Mouse (Mus musculus): ENCODE data around the gene Tbx15. TPM values are rescaled to one million over a fixed set of nuclear protein-coding genes. Genes with fewer than 3 reads are reported as not detected.

The Tbx15 gene
- polyA plus RNA-seq, 1 experiment from 2014 or later = 1.1 TPM

DNA sequence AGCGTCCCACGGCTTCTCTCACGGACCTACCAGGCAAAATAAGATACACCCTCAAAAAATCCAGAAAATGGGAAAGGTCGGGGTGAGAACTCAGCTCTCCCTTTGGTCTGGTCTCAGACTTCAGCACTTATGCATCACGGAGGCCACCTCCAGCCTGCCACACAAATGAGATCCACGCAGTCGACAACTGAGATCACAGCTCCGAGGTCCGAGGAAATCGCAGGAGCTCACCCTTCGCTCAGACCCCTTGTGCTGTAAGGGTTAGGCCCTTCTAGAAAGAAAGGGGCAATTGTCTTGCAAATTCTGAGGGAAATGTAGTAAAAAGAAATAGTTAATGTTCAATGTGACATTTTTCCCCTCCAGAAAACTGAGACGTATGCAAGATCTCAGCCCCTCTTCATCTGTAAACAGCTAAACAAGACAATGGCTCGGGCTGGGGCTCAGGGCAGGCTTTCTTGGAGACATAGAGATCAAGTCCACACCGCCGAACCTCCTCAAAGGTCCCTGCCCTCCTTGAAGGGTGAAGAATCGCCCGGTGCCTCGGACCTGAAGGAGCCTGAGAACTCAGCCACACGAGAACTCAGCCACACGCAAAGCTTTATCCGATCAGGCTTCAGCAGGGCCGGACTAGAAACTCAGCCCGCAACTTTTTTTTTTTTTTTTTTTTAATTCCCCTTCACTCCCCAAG is 4.9 kb upstream of the Tbx15 start:
- no peaks in the 10 kb centered on the region for H3K4me1 ChIP-seq (ENCODE audit: control insufficient read depth, insufficient read depth, low read length)
- no peaks in the 10 kb centered on the region for H3K9me3 ChIP-seq (replicated peaks; ENCODE audit: control insufficient read depth, low read length)
- WGBS = 6% methylated on average over 23 of the region's 23 CpGs
- no peak for ATAC-seq (ENCODE audit: insufficient read depth, low FRiP score)
- H3K9ac ChIP-seq (ENCODE audit: low read length) = no peak overlapping the region
- no peaks in the 10 kb centered on the region for H3K36me3 ChIP-seq (ENCODE audit: control insufficient read depth, insufficient read depth, low read length)
- no peak overlapping the region for H3K4me3 ChIP-seq (replicated peaks; ENCODE audit: low read length)
- no peak overlapping the region for H3K4me2 ChIP-seq (ENCODE audit: low read depth, low read length)
- peaks cover 66% of the 10 kb centered on the region for H3K27me3 ChIP-seq (ENCODE audit: control insufficient read depth, insufficient read depth, low read length)
- no peak overlapping the region for H3K27ac ChIP-seq (ENCODE audit: low read length)

- H3K4me3 ChIP-seq (replicated peaks; ENCODE audit: low read length) = no peak overlapping the region
- no peak overlapping the region for H3K9ac ChIP-seq (ENCODE audit: low read length)
- H3K36me3 ChIP-seq (ENCODE audit: control insufficient read depth, insufficient read depth, low read length) = no peaks in the 10 kb centered on the region
- no peak overlapping the region for H3K27ac ChIP-seq (ENCODE audit: low read length)
- no peaks in the 10 kb centered on the region for H3K4me1 ChIP-seq (ENCODE audit: control insufficient read depth, insufficient read depth, low read length)
- no peaks in the 10 kb centered on the region for H3K9me3 ChIP-seq (replicated peaks; ENCODE audit: control insufficient read depth, low read length)
- no peak for ATAC-seq (ENCODE audit: insufficient read depth, low FRiP score)
- WGBS = 5% methylated on average over 18 of the region's 18 CpGs
- H3K27me3 ChIP-seq (ENCODE audit: control insufficient read depth, insufficient read depth, low read length) = peaks cover 73% of the 10 kb centered on the region
- no peak overlapping the region for H3K4me2 ChIP-seq (ENCODE audit: low read depth, low read length)
Measured at GRCm38 (mm10) chr3:99235804-99236755, 4.1 kb upstream of the Tbx15 start.

DNA sequence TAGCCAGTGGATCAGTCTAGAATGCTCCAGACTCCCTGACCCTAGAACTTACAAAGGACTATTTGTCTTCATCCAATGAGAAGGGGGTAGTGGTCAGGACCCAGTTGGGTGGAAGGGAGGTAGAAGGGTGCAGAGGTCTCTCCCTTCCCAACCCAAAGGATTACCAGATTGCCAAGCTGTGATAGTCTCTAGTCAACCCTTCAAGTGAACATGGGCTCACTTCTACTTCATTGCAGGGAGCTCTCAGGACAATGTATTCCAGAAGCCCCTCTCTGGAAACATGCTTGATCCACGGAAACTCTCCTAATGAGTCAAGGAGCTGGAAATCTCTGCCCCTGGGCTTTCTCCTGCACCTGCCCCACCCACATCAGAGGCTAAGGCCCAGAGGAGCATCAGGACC is 1.5 kb upstream of the Tbx15 start:
- Histone ChIP-seq H3K9me3 (replicated peaks; ENCODE audit: control insufficient read depth, low read length) (no peaks in the 10 kb centered on the region), H3K4me3 (replicated peaks; ENCODE audit: low read length) (no peak overlapping the region), H3K4me2 (ENCODE audit: low read depth, low read length) (no peak overlapping the region), H3K27ac (ENCODE audit: low read length) (no peak overlapping the region), H3K36me3 (ENCODE audit: control insufficient read depth, insufficient read depth, low read length) (no peaks in the 10 kb centered on the region), H3K9ac (ENCODE audit: low read length) (no peak overlapping the region), H3K4me1 (ENCODE audit: control insufficient read depth, insufficient read depth, low read length) (no peaks in the 10 kb centered on the region), H3K27me3 (ENCODE audit: control insufficient read depth, insufficient read depth, low read length) (peaks cover 91% of the 10 kb centered on the region)
- no peak for ATAC-seq (ENCODE audit: insufficient read depth, low FRiP score)
- WGBS = 4% methylated on average over 1 of the region's 1 CpGs

DNA sequence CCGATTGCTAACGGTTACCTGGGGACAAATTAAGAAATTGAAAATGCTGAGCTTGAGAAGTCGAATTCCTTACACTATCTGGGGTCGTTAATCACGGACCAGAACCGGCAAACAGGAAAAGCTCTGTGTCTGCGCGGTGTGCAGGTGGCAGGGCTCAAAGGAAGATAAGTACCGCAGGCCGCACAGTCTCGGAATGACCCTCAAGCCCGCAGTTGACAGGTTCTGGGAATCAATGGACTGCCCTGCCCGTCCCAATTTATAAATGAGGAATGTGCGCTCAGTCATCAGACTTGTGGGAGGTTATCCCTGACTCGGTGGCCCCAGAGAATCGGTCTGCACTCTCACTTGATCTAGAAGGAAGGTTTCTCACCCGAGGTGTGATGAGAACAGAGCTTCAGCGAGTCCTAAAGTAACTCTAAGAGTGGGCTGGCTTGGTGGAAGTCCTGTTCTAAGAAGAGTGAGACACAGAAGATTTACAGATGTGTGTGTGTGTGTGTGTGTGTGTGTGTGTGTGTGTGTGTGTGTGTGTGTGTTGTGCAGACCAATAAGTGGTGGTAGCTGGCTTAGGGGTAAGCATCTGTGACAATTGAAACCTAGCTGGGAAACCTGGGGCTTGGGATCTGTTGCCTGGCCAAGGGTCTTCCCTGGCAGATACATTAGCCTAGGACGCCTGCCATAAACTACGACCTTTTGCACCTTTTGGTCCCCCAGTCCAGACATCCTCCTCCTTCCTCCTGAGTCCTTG is 708 bp upstream of the Tbx15 start:
- H3K9me3 ChIP-seq (replicated peaks; ENCODE audit: control insufficient read depth, low read length) = no peaks in the 10 kb centered on the region
- WGBS = 2% methylated on average over 20 of the region's 20 CpGs
- ATAC-seq (ENCODE audit: insufficient read depth, low FRiP score) = no peak
- no peak overlapping the region for H3K27ac ChIP-seq (ENCODE audit: low read length)
- no peak overlapping the region for H3K9ac ChIP-seq (ENCODE audit: low read length)
- H3K4me3 ChIP-seq (replicated peaks; ENCODE audit: low read length) = no peak overlapping the region
- H3K27me3 ChIP-seq (ENCODE audit: control insufficient read depth, insufficient read depth, low read length) = peaks cover 91% of the 10 kb centered on the region
- H3K36me3 ChIP-seq (ENCODE audit: control insufficient read depth, insufficient read depth, low read length) = no peaks in the 10 kb centered on the region
- H3K4me2 ChIP-seq (ENCODE audit: low read depth, low read length) = no peak overlapping the region
- no peaks in the 10 kb centered on the region for H3K4me1 ChIP-seq (ENCODE audit: control insufficient read depth, insufficient read depth, low read length)

- H3K36me3 ChIP-seq (ENCODE audit: control insufficient read depth, insufficient read depth, low read length) = no peaks in the 10 kb centered on the region
- H3K9me3 ChIP-seq (replicated peaks; ENCODE audit: control insufficient read depth, low read length) = no peaks in the 10 kb centered on the region
- H3K9ac ChIP-seq (ENCODE audit: low read length) = no peak overlapping the region
- H3K4me1 ChIP-seq (ENCODE audit: control insufficient read depth, insufficient read depth, low read length) = no peaks in the 10 kb centered on the region
- WGBS = under 1% methylated on average over 50 of the region's 50 CpGs
- H3K4me3 ChIP-seq (replicated peaks; ENCODE audit: low read length) = peak overlapping the region; percentile 20; the same call in 1 of the 2 replicates
- H3K27ac ChIP-seq (ENCODE audit: low read length) = no peak overlapping the region
- peaks cover 90% of the 10 kb centered on the region for H3K27me3 ChIP-seq (ENCODE audit: control insufficient read depth, insufficient read depth, low read length)
- no peak; the same call in 1 of the 2 replicates for ATAC-seq (ENCODE audit: insufficient read depth, low FRiP score)
- peak overlapping the region; percentile 19; the same call in 1 of the 2 replicates for H3K4me2 ChIP-seq (ENCODE audit: low read depth, low read length)
Measured at GRCm38 (mm10) chr3:99240811-99241738, 894 bp downstream of the Tbx15 start.

DNA sequence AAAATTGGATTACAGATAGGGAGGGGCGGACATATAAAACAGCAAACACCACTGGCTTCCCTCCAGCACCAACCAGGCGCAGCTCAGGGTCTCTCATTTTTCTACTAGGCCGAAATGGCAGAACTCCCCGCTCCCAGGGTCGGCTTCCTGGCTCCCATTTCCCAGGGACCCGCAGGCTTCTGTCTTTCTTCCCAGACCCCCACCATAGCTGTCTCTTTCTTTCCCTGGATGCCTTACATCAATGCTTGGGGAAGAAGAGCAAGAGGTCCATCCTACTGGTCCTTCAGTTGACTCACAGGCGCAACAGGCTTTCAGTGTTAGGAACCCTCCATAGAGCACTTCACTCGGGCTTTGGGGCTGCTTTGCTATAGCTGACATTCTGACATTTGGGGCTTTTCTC is 2.3 kb downstream of the Tbx15 start:
- no peak for ATAC-seq (ENCODE audit: insufficient read depth, low FRiP score)
- no peak overlapping the region for H3K9ac ChIP-seq (ENCODE audit: low read length)
- H3K27ac ChIP-seq (ENCODE audit: low read length) = no peak overlapping the region
- WGBS = 7% methylated on average over 8 of the region's 8 CpGs
- no peak overlapping the region for H3K4me3 ChIP-seq (replicated peaks; ENCODE audit: low read length)
- H3K4me2 ChIP-seq (ENCODE audit: low read depth, low read length) = no peak overlapping the region
- H3K4me1 ChIP-seq (ENCODE audit: control insufficient read depth, insufficient read depth, low read length) = no peaks in the 10 kb centered on the region
- no peaks in the 10 kb centered on the region for H3K36me3 ChIP-seq (ENCODE audit: control insufficient read depth, insufficient read depth, low read length)
- H3K9me3 ChIP-seq (replicated peaks; ENCODE audit: control insufficient read depth, low read length) = no peaks in the 10 kb centered on the region
- H3K27me3 ChIP-seq (ENCODE audit: control insufficient read depth, insufficient read depth, low read length) = peaks cover 92% of the 10 kb centered on the region

DNA sequence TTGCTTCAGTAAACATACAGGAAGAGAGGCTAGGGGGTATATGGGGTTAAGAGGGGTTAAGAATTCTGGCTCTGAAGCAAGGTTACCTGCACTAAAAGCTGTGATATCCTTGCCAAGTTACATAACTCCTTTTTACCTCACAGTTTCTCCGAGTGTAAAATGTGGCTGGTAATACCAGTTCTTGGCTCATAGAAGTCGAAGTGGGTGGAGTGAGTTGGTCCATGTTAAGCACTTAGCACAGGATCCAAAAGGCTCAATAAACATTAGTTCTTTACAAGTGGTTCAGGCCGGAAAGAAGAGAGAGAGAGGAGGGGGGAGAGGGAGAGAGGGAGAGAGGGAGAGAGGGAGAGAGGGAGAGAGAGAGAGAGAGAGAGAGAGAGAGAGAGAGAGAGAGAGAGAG is 5.2 kb downstream of the Tbx15 start:
- peaks cover 91% of the 10 kb centered on the region for H3K27me3 ChIP-seq (ENCODE audit: control insufficient read depth, insufficient read depth, low read length)

GRCm38 (mm10) chr3:99246629-99247028 is 6.4 kb downstream of the Tbx15 start:
- Histone ChIP-seq H3K9ac (ENCODE audit: low read length) (no peak overlapping the region), H3K4me2 (ENCODE audit: low read depth, low read length) (no peak overlapping the region), H3K36me3 (ENCODE audit: control insufficient read depth, insufficient read depth, low read length) (no peaks in the 10 kb centered on the region), H3K4me1 (ENCODE audit: control insufficient read depth, insufficient read depth, low read length) (no peaks in the 10 kb centered on the region), H3K9me3 (replicated peaks; ENCODE audit: control insufficient read depth, low read length) (no peaks in the 10 kb centered on the region), H3K4me3 (replicated peaks; ENCODE audit: low read length) (no peak overlapping the region), H3K27ac (ENCODE audit: low read length) (no peak overlapping the region), H3K27me3 (ENCODE audit: control insufficient read depth, insufficient read depth, low read length) (peaks cover 93% of the 10 kb centered on the region)
- WGBS = 28% methylated on average over 3 of the region's 3 CpGs
- ATAC-seq (ENCODE audit: insufficient read depth, low FRiP score) = no peak

More for the DNA sequence above, 5.2 kb downstream of the Tbx15 start:
- Histone ChIP-seq H3K9ac (ENCODE audit: low read length) (no peak overlapping the region), H3K4me1 (ENCODE audit: control insufficient read depth, insufficient read depth, low read length) (no peaks in the 10 kb centered on the region), H3K27ac (ENCODE audit: low read length) (no peak overlapping the region), H3K4me3 (replicated peaks; ENCODE audit: low read length) (no peak overlapping the region), H3K36me3 (ENCODE audit: control insufficient read depth, insufficient read depth, low read length) (no peaks in the 10 kb centered on the region), H3K4me2 (ENCODE audit: low read depth, low read length) (no peak overlapping the region), H3K9me3 (replicated peaks; ENCODE audit: control insufficient read depth, low read length) (no peaks in the 10 kb centered on the region)
- WGBS = 17% methylated on average over 3 of the region's 3 CpGs
- no peak for ATAC-seq (ENCODE audit: insufficient read depth, low FRiP score)
